Mouse (Mus musculus) limb, embryonic 15.5 days (tissue): ENCODE measurements at regions not wholly inside any gene's neighbourhood (a gene's known extent, or its start where the extent isn't known, plus 50 kb on each side); places are given as distances from the start of the nearest gene placed in this dataset.
"Not testable (repeated sequence)": the region's sequence is repeated elsewhere in the genome, so short reads cannot be mapped to it uniquely, and the experiment has no call there.

Experiments used
- ATAC-seq: fragments of 200-750 bp; cut with Nextera tagmentation; 2 replicates; pipeline ENCODE4 v1.8.0; 2017; ENCODE audit warnings: low read depth, moderate TSS enrichment; ENCODE audit not compliant: insufficient number of reproducible peaks, low FRiP score, low TSS enrichment
- H3K27ac ChIP-seq: fragments of 300-500 bp; sonication (generic); 2 replicates; pipeline ENCODE4 v1.5.1; 2015; ENCODE audit warnings: moderate library complexity, mild to moderate bottlenecking, inconsistent platforms
- H3K27me3 ChIP-seq: fragments of 300-500 bp; sonication (generic); 2 replicates; pipeline ENCODE4 v1.6.1; 2015; ENCODE audit warnings: inconsistent platforms
- H3K36me3 ChIP-seq: fragments of 300-500 bp; sonication (generic); 2 replicates; pipeline ENCODE4 v1.6.1; 2015; ENCODE audit warnings: inconsistent platforms
- H3K4me1 ChIP-seq: fragments of 300-500 bp; sonication (generic); 2 replicates; pipeline ENCODE4 v1.6.1; 2015; ENCODE audit warnings: inconsistent platforms
- H3K4me2 ChIP-seq: fragments of 300-500 bp; sonication (generic); 2 replicates; pipeline ENCODE4 v1.6.1; 2015; ENCODE audit warnings: mild to moderate bottlenecking, inconsistent platforms
- H3K4me3 ChIP-seq: fragments of 300-500 bp; sonication (generic); 2 replicates; pipeline ENCODE4 v1.5.1; 2015; ENCODE audit warnings: mild to moderate bottlenecking, inconsistent platforms
- H3K9ac ChIP-seq: fragments of 300-500 bp; sonication (generic); 2 replicates; pipeline ENCODE4 v1.6.1; 2015; ENCODE audit warnings: inconsistent platforms
- H3K9me3 ChIP-seq: fragments of 300-500 bp; sonication (generic); 2 replicates; pipeline ENCODE4 v1.6.1; 2016; ENCODE audit warnings: inconsistent platforms
- WGBS: fragments of 180-500 bp; shearing (Covaris S2); methylation state at CpG from one replicate; pipeline ENCODE4 v1.1.7; 2015; 5-methylcytosine and 5-hydroxymethylcytosine counted together

GRCm38 (mm10) chr10:66657520-66657919 lies 438.4 kb upstream of the Jmjd1c start:
- Histone ChIP-seq H3K9ac (no peak overlapping the region), H3K27ac (no peak overlapping the region), H3K9me3 (no peaks in the 10 kb centered on the region), H3K27me3 (no peaks in the 10 kb centered on the region), H3K36me3 (no peaks in the 10 kb centered on the region), H3K4me1 (no peaks in the 10 kb centered on the region), H3K4me2 (no peak overlapping the region), H3K4me3 (no peak overlapping the region)
- no peak for ATAC-seq
- WGBS = 76% methylated on average over 5 of the region's 5 CpGs

GRCm38 (mm10) chr10:66683160-66683559 lies 412.8 kb upstream of the Jmjd1c start:
- no peaks in the 10 kb centered on the region for H3K36me3 ChIP-seq
- no peaks in the 10 kb centered on the region for H3K4me1 ChIP-seq
- H3K27ac ChIP-seq = no peak overlapping the region
- H3K9ac ChIP-seq = no peak overlapping the region
- 68% methylated on average over 6 of the region's 6 CpGs for WGBS
- H3K9me3 ChIP-seq = peaks cover under 1% of the 10 kb centered on the region; the same call in 1 of the 2 replicates
- no peak overlapping the region for H3K4me2 ChIP-seq
- no peaks in the 10 kb centered on the region for H3K27me3 ChIP-seq
- H3K4me3 ChIP-seq = no peak overlapping the region
- no peak for ATAC-seq

- 61% methylated on average over 2 of the region's 2 CpGs for WGBS
- H3K4me3 ChIP-seq = not testable (repeated sequence)
These were observed 406.7 kb upstream of the Jmjd1c start for GRCm38 (mm10) chr10:66689196-66689595.

GRCm38 (mm10) chr10:66694549-66695285 lies 401.2 kb upstream of the Jmjd1c start:
- Histone ChIP-seq H3K9ac (no peak overlapping the region), H3K4me2 (no peak overlapping the region), H3K4me1 (no peaks in the 10 kb centered on the region), H3K27me3 (no peaks in the 10 kb centered on the region), H3K4me3 (no peak overlapping the region), H3K9me3 (no peaks in the 10 kb centered on the region), H3K27ac (no peak overlapping the region), H3K36me3 (no peaks in the 10 kb centered on the region)
- 83% methylated on average over 11 of the region's 11 CpGs for WGBS
- ATAC-seq = no peak

More at GRCm38 (mm10) chr10:66689196-66689595, 406.7 kb upstream of the Jmjd1c start:
- H3K4me2 ChIP-seq, H3K27me3 ChIP-seq, H3K27ac ChIP-seq, H3K9me3 ChIP-seq, H3K4me1 ChIP-seq, H3K36me3 ChIP-seq, ATAC-seq, H3K9ac ChIP-seq: not testable (repeated sequence)

GRCm38 (mm10) chr10:66714926-66715325 lies 381.0 kb upstream of the Jmjd1c start:
- H3K4me3 ChIP-seq, H3K36me3 ChIP-seq, H3K4me2 ChIP-seq, H3K27ac ChIP-seq, H3K9me3 ChIP-seq, H3K9ac ChIP-seq, H3K4me1 ChIP-seq, ATAC-seq, H3K27me3 ChIP-seq: not testable (repeated sequence)
- 81% methylated on average over 9 of the region's 9 CpGs for WGBS

GRCm38 (mm10) chr10:66717909-66718308 lies 378.0 kb upstream of the Jmjd1c start:
- no peak overlapping the region for H3K4me2 ChIP-seq
- H3K36me3 ChIP-seq = no peaks in the 10 kb centered on the region
- no peak overlapping the region for H3K9ac ChIP-seq
- no peak overlapping the region for H3K27ac ChIP-seq
- no peak for ATAC-seq
- H3K4me3 ChIP-seq = no peak overlapping the region
- no peaks in the 10 kb centered on the region for H3K27me3 ChIP-seq
- H3K9me3 ChIP-seq = no peaks in the 10 kb centered on the region
- WGBS = 70% methylated on average over 7 of the region's 7 CpGs
- H3K4me1 ChIP-seq = no peaks in the 10 kb centered on the region

DNA sequence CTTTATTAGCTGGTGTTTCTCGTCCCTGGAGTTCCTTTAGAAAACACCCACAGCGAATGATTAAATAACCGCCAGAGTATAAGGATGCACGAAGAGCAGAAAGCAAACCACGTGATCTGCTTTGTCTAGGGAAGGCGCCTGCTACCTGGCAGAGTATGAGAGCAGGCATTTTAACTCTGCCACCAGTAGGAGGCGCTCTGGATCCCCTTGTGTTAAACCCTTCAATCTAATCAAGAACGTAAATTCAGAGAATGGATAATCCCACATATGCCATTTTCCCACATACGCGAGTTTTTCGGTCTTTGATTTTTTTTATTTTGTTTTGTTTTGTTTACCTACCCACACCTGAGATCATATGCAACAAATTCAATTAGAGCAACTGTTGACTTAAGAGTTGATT lies 376.1 kb upstream of the Jmjd1c start:
- no peak for ATAC-seq
- Histone ChIP-seq H3K27me3 (no peaks in the 10 kb centered on the region), H3K4me1 (no peaks in the 10 kb centered on the region), H3K9me3 (no peaks in the 10 kb centered on the region), H3K9ac (no peak overlapping the region), H3K36me3 (no peaks in the 10 kb centered on the region), H3K4me3 (no peak overlapping the region), H3K27ac (no peak overlapping the region), H3K4me2 (no peak overlapping the region)
- WGBS = 92% methylated on average over 11 of the region's 11 CpGs

- no peaks in the 10 kb centered on the region for H3K9me3 ChIP-seq
- H3K36me3 ChIP-seq = no peaks in the 10 kb centered on the region
- H3K4me1 ChIP-seq = no peaks in the 10 kb centered on the region
- H3K4me3 ChIP-seq = no peak overlapping the region
- H3K4me2 ChIP-seq = no peak overlapping the region
- no peak overlapping the region for H3K9ac ChIP-seq
- WGBS = 84% methylated on average over 5 of the region's 5 CpGs
- H3K27ac ChIP-seq = no peak overlapping the region
- no peaks in the 10 kb centered on the region for H3K27me3 ChIP-seq
- no peak for ATAC-seq
These were observed 362.3 kb upstream of the Jmjd1c start for GRCm38 (mm10) chr10:66733631-66734030.

DNA sequence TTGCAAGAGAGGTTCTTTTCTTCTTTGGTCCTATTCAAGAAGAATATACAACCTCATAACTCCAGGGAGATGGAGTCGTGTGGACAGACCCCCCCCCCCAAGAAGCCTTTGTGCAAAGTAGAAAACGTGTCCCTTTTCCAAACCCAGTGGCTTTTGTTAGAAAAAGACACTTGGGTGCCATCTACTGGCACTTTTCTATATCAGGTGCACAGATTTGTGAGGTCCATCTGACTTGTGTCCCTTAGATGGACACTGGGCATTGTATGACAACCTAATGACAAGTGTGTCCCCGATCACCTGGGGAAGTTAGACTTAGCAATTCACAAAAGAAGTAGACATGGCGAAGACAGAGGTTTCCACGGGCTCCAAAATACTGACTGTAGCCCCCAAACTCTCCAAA lies 361.1 kb upstream of the Jmjd1c start:
- no peak overlapping the region for H3K9ac ChIP-seq
- H3K27me3 ChIP-seq = no peaks in the 10 kb centered on the region
- WGBS = 58% methylated on average over 5 of the region's 5 CpGs
- H3K36me3 ChIP-seq = no peaks in the 10 kb centered on the region
- H3K4me3 ChIP-seq = no peak overlapping the region
- H3K27ac ChIP-seq = no peak overlapping the region
- ATAC-seq = no peak
- H3K4me2 ChIP-seq = no peak overlapping the region
- no peaks in the 10 kb centered on the region for H3K9me3 ChIP-seq
- H3K4me1 ChIP-seq = no peaks in the 10 kb centered on the region

- H3K27me3 ChIP-seq = no peaks in the 10 kb centered on the region
- no peak overlapping the region for H3K27ac ChIP-seq
- H3K4me1 ChIP-seq = no peaks in the 10 kb centered on the region
- no peak overlapping the region for H3K4me2 ChIP-seq
- no peak for ATAC-seq
- H3K9ac ChIP-seq = no peak overlapping the region
- no peak overlapping the region for H3K4me3 ChIP-seq
- 73% methylated on average over 6 of the region's 7 CpGs for WGBS
- H3K36me3 ChIP-seq = no peaks in the 10 kb centered on the region
- no peaks in the 10 kb centered on the region for H3K9me3 ChIP-seq
These were observed 356.9 kb upstream of the Jmjd1c start for GRCm38 (mm10) chr10:66739017-66739416.

DNA sequence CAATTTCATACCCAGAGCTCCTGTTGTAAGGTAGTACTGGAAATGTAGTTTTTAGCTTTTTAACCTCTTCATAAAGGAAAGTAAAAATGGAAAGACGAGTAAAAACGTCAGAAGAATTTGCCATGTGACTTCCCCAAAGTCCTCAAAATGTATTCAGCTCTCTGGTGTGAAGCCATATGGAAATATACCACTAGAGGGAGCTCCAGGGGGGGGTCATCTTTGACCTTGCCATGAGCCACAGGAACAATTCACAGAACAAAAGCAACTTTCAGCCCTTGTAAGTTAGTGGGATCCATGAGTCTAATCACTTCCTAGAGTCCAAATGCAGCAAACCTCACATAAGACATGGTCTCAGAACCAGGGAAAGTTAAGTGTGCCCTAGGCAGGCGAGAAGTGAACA lies 354.1 kb upstream of the Jmjd1c start:
- ATAC-seq = no peak
- H3K4me3 ChIP-seq = no peak overlapping the region
- H3K9me3 ChIP-seq = no peaks in the 10 kb centered on the region
- no peak overlapping the region for H3K27ac ChIP-seq
- no peak overlapping the region for H3K4me2 ChIP-seq
- no peaks in the 10 kb centered on the region for H3K36me3 ChIP-seq
- no peaks in the 10 kb centered on the region for H3K4me1 ChIP-seq
- H3K27me3 ChIP-seq = no peaks in the 10 kb centered on the region
- no peak overlapping the region for H3K9ac ChIP-seq
- 59% methylated on average over 3 of the region's 3 CpGs for WGBS

DNA sequence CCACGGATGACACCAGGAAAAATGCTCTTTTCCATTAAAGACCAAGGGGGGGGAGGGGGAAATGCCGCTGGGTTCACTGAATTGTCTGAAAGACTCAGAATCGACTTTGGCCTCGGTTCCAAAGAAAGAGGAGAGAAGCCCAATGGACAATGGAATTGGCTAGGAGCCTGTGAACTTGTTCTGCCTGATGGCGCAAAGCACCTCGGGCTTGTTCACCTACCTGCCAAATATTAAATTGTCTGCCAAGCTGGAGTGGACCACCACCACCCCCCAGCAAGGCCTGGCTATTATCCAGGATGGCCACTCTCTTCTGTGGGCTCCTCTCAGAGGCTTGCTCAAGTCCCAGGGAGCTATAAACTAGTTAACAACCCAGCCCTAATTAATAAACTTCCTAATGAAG lies 352.7 kb upstream of the Jmjd1c start:
- no peak for ATAC-seq
- 52% methylated on average over 6 of the region's 6 CpGs for WGBS
- no peak overlapping the region for H3K9ac ChIP-seq
- H3K4me2 ChIP-seq = no peak overlapping the region
- H3K9me3 ChIP-seq = no peaks in the 10 kb centered on the region
- no peaks in the 10 kb centered on the region for H3K27me3 ChIP-seq
- H3K4me3 ChIP-seq = no peak overlapping the region
- no peaks in the 10 kb centered on the region for H3K36me3 ChIP-seq
- no peak overlapping the region for H3K27ac ChIP-seq
- H3K4me1 ChIP-seq = no peaks in the 10 kb centered on the region

DNA sequence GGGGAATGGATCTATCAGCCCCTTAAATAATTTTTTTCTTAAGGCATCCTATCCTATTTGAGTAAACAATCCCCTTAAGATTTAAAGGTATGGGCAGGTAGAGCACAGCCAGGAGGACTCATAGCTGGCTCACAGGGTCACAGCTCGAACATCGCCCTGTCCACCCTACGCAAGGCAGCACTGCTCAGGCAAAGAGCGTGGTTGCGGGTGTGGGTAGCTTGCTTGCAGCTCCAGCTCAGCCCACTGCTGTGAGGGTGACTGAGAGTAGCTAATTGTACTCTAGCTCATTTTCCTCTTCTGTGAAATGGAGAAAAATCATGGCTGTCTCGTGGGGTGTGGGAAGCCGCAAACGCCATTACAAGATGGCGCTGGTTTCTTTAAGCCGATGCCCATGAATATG lies 350.1 kb upstream of the Jmjd1c start:
- ATAC-seq = no peak
- Histone ChIP-seq H3K36me3 (no peaks in the 10 kb centered on the region), H3K9ac (no peak overlapping the region), H3K4me3 (no peak overlapping the region), H3K4me1 (no peaks in the 10 kb centered on the region), H3K9me3 (no peaks in the 10 kb centered on the region), H3K4me2 (no peak overlapping the region), H3K27ac (no peak overlapping the region), H3K27me3 (no peaks in the 10 kb centered on the region)
- 96% methylated on average over 10 of the region's 10 CpGs for WGBS
